Mouse (Mus musculus): ENCODE measurements around the gene Bmpr1a. TPM values are rescaled to one million over a fixed set of nuclear protein-coding genes. Genes with fewer than 3 reads are reported as not detected.

The Bmpr1a gene
- polyA plus RNA-seq, 1 experiment from 2014 or later: 36.2 TPM

DNA sequence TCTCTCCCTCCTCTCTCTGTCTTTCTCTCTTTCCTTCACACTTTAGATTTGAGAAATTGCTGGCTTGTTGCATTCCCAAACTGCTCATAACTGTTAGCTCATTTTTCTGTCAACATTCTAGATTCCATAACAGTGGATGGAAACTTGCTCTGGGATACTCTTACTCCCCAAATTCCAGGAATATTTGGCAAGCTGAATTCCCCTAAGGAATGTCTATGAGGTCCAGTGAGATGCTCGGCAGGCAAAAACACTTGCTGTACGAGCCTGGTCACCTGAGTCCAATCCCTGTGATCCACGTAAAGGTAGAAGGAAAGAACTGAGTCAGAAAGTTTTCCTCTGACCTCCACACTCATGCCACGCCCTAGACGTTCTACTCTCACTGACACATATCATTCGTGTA lies 29.4 kb upstream of the Bmpr1a start:
- 59% methylated on average over 6 of the region's 6 CpGs for WGBS
- H3K9ac ChIP-seq: no peak overlapping the region
- no peaks in the 10 kb centered on the region for H3K9me3 ChIP-seq (replicated peaks)
- no peak overlapping the region for H3K4me3 ChIP-seq
- H3K36me3 ChIP-seq: peaks cover 48% of the 10 kb centered on the region
- H3K27me3 ChIP-seq: no peaks in the 10 kb centered on the region
- H3K4me1 ChIP-seq (replicated peaks): peaks cover 21% of the 10 kb centered on the region
- ATAC-seq (replicated peaks; ENCODE audit: insufficient number of reproducible peaks, insufficient read depth, low FRiP score, low read depth): no peak
- no peak overlapping the region for H3K4me2 ChIP-seq
- no peak overlapping the region for H3K27ac ChIP-seq

- Histone ChIP-seq H3K4me2 (no peak overlapping the region), H3K27ac (peak overlapping the region; percentile 81), H3K9me3 (replicated peaks) (no peaks in the 10 kb centered on the region), H3K27me3 (no peaks in the 10 kb centered on the region), H3K4me1 (replicated peaks) (peaks cover 23% of the 10 kb centered on the region), H3K4me3 (no peak overlapping the region), H3K36me3 (peaks cover 19% of the 10 kb centered on the region; the same call in 1 of the 2 replicates), H3K9ac (no peak overlapping the region)
- peak; percentile 82 for ATAC-seq (replicated peaks; ENCODE audit: insufficient number of reproducible peaks, insufficient read depth, low FRiP score, low read depth)
- 36% methylated on average over 8 of the region's 8 CpGs for WGBS
These were observed 25.7 kb upstream of the Bmpr1a start for GRCm38 (mm10) chr14:34528804-34529203.

DNA sequence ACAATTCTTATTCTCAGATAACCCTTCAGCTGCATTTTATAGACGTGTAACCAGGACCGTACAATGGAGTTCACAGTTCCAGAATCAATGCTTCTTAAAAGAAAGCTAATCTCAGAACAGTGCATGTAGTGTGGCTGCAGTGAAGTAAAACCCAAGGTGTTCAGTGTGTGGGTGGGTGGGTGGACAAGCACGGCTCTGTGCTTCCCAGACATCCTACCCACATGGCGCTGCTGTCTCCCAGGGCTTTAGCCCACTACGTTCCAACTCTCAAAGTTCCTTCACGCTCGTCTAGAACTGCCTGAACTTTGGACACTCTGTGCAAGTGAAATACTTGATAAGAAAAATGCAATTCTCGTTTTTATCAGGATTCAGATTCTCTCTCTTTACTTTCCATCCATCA lies 19.6 kb upstream of the Bmpr1a start, which contains the start of gene 9230112D13Rik:
9230112D13Rik (minus strand) TSS at position 101 of the 400 bp plus-strand sequence.
- Histone ChIP-seq H3K27me3 (peaks cover 11% of the 10 kb centered on the region), H3K9me3 (replicated peaks) (no peaks in the 10 kb centered on the region), H3K27ac (no peak within 1 kb of the TSS), H3K4me2 (no peak within 1 kb of the TSS), H3K4me3 (no peak within 1 kb of the TSS), H3K36me3 (no peaks in the 10 kb centered on the region), H3K9ac (no peak within 1 kb of the TSS), H3K4me1 (replicated peaks) (peaks cover 9% of the 10 kb centered on the region; the same call in 1 of the 2 replicates)
- ATAC-seq (replicated peaks; ENCODE audit: insufficient number of reproducible peaks, insufficient read depth, low FRiP score, low read depth): no peak
- 72% methylated on average over 8 of the region's 8 CpGs for WGBS

DNA sequence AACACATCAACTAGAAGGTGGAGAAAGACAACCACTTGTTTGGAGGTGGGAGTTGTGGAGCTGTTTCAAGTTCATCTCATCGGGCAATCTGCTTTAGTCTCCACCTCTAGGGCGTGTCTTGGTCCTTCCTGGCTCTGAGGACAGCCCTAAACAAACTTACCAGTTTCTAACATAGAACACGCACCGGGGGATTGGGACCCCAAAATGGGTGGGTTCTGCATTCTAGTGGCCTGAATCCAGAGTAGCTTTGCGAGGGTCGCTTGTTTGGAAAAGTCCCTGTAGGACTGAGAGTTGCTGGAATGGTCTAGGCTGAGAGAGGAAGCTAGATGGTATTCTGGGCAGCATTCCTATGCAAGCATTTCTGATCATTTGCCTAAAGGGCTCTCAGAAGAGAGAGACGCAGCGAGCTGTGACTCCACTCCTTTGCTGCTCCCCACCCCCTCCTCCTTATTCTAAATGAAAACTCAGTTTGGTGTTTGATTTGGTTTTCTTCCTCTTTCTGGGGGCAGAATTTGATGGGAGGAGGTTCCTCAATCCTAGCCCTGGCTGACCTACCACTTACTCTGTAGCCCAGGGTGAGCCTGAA lies 14.9 kb upstream of the Bmpr1a start:
- Histone ChIP-seq H3K27ac (no peak overlapping the region), H3K4me2 (no peak overlapping the region)
- 70% methylated on average over 8 of the region's 8 CpGs for WGBS

GRCm38 (mm10) chr14:34516960-34517577 lies 13.9 kb upstream of the Bmpr1a start:
- Histone ChIP-seq H3K9ac (no peak overlapping the region), H3K36me3 (no peaks in the 10 kb centered on the region), H3K4me3 (no peak overlapping the region), H3K9me3 (replicated peaks) (no peaks in the 10 kb centered on the region), H3K27ac (no peak overlapping the region), H3K27me3 (peaks cover 23% of the 10 kb centered on the region), H3K4me2 (no peak overlapping the region), H3K4me1 (replicated peaks) (peaks cover 15% of the 10 kb centered on the region)
- no peak for ATAC-seq (replicated peaks; ENCODE audit: insufficient number of reproducible peaks, insufficient read depth, low FRiP score, low read depth)
- WGBS: 87% methylated on average over 10 of the region's 10 CpGs

More for the DNA sequence above, 14.9 kb upstream of the Bmpr1a start:
- Histone ChIP-seq H3K27me3 (peaks cover 27% of the 10 kb centered on the region), H3K4me3 (no peak overlapping the region), H3K4me1 (replicated peaks) (peaks cover 15% of the 10 kb centered on the region), H3K9me3 (replicated peaks) (no peaks in the 10 kb centered on the region), H3K9ac (no peak overlapping the region), H3K36me3 (no peaks in the 10 kb centered on the region)
- ATAC-seq (replicated peaks; ENCODE audit: insufficient number of reproducible peaks, insufficient read depth, low FRiP score, low read depth): no peak

- ATAC-seq (replicated peaks; ENCODE audit: insufficient number of reproducible peaks, insufficient read depth, low FRiP score, low read depth): no peak
- H3K9ac ChIP-seq: no peak overlapping the region
- H3K27ac ChIP-seq: no peak overlapping the region
These were observed 12.7 kb upstream of the Bmpr1a start for GRCm38 (mm10) chr14:34515860-34516259.

DNA sequence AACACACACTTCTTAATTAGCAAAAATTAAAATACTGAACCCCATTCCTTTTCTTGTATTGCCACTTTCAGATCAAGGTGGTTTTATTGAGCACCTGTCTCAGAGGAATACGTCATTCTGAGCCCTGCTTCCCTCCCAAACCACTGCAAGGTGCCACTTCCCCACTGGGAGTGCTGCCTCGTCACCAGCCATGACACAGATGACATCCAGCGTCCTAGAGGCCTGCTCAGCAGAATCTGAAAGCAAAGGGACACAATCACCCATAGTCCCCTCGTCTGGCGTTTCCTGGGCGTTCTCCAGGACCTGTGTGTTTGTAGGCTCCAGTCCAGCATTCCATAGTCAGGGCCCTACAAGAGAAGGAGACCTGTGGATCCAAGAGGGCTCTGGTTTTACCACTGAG lies 11.0 kb upstream of the Bmpr1a start:
- Histone ChIP-seq H3K4me1 (replicated peaks) (peaks cover 16% of the 10 kb centered on the region), H3K27me3 (peaks cover 19% of the 10 kb centered on the region), H3K36me3 (no peaks in the 10 kb centered on the region), H3K27ac (peak overlapping the region; percentile 60), H3K4me2 (no peak overlapping the region), H3K9me3 (replicated peaks) (no peaks in the 10 kb centered on the region), H3K9ac (no peak overlapping the region), H3K4me3 (no peak overlapping the region)
- WGBS: 21% methylated on average over 6 of the region's 6 CpGs
- ATAC-seq (replicated peaks; ENCODE audit: insufficient number of reproducible peaks, insufficient read depth, low FRiP score, low read depth): peak; percentile 66; the same call in 1 of the 2 replicates

More at GRCm38 (mm10) chr14:34515860-34516259, 12.7 kb upstream of the Bmpr1a start:
- Histone ChIP-seq H3K9me3 (replicated peaks) (no peaks in the 10 kb centered on the region), H3K4me3 (no peak overlapping the region), H3K36me3 (no peaks in the 10 kb centered on the region), H3K4me1 (replicated peaks) (peaks cover 15% of the 10 kb centered on the region), H3K27me3 (peaks cover 19% of the 10 kb centered on the region), H3K4me2 (no peak overlapping the region)
- 86% methylated on average over 5 of the region's 5 CpGs for WGBS

- Histone ChIP-seq H3K27me3 (peaks cover 16% of the 10 kb centered on the region; the same call in 1 of the 2 replicates), H3K27ac (no peak overlapping the region), H3K9ac (no peak overlapping the region), H3K4me2 (no peak overlapping the region), H3K4me1 (replicated peaks) (peaks cover 19% of the 10 kb centered on the region), H3K4me3 (no peak overlapping the region), H3K36me3 (no peaks in the 10 kb centered on the region), H3K9me3 (replicated peaks) (no peaks in the 10 kb centered on the region)
- ATAC-seq (replicated peaks; ENCODE audit: insufficient number of reproducible peaks, insufficient read depth, low FRiP score, low read depth): no peak
- WGBS: 81% methylated on average over 4 of the region's 4 CpGs
These were observed 9.5 kb upstream of the Bmpr1a start for GRCm38 (mm10) chr14:34512602-34513001.

- no peaks in the 10 kb centered on the region for H3K9me3 ChIP-seq (replicated peaks)
- H3K9ac ChIP-seq: no peak overlapping the region
- WGBS: 57% methylated on average over 11 of the region's 11 CpGs
- no peak for ATAC-seq (replicated peaks; ENCODE audit: insufficient number of reproducible peaks, insufficient read depth, low FRiP score, low read depth)
- H3K4me2 ChIP-seq: no peak overlapping the region
- H3K27ac ChIP-seq: no peak overlapping the region
- peaks cover 16% of the 10 kb centered on the region; the same call in 1 of the 2 replicates for H3K27me3 ChIP-seq
- no peaks in the 10 kb centered on the region for H3K36me3 ChIP-seq
- H3K4me1 ChIP-seq (replicated peaks): peaks cover 19% of the 10 kb centered on the region
- H3K4me3 ChIP-seq: no peak overlapping the region
These were observed 8.8 kb upstream of the Bmpr1a start for GRCm38 (mm10) chr14:34511901-34512300.

DNA sequence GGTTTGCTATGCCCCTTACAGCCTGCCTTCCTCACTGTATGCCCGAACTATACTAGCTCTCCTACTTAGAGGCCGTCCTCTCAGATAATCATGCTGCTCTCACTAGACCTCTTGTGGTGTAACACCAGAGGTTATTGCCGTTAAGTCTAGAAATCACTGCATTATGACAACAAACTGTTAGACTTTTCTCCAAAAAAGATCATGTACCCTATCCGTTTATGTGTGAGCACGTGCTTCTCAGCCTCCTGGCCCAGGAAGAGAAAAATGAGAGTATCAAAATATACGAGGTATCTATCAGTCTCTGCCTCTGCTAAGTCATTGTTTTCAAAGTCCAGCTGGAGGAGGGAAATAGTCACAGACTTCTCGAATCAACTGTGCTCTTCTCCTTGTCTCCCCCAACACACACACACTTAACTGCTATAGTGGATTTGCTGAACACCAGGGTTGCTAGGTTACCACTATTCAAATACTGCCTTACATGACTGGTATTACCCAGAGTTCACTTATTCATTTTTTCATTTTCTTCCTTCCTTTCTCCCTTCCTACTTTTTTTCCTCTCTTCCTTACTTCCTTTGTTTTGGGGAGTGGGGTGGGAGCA lies 5.8 kb upstream of the Bmpr1a start:
- Histone ChIP-seq H3K9ac (no peak overlapping the region), H3K36me3 (no peaks in the 10 kb centered on the region), H3K4me2 (no peak overlapping the region), H3K27ac (no peak overlapping the region; the same call in 1 of the 2 replicates), H3K4me3 (no peak overlapping the region), H3K4me1 (replicated peaks) (peaks cover 36% of the 10 kb centered on the region), H3K9me3 (replicated peaks) (no peaks in the 10 kb centered on the region), H3K27me3 (peaks cover 6% of the 10 kb centered on the region; the same call in 1 of the 2 replicates)
- ATAC-seq (replicated peaks; ENCODE audit: insufficient number of reproducible peaks, insufficient read depth, low FRiP score, low read depth): no peak
- 29% methylated on average over 7 of the region's 7 CpGs for WGBS

GRCm38 (mm10) chr14:34508187-34508840 lies 5.2 kb upstream of the Bmpr1a start:
- no peak overlapping the region; the same call in 1 of the 2 replicates for H3K27ac ChIP-seq

More at GRCm38 (mm10) chr14:34508187-34508840, 5.2 kb upstream of the Bmpr1a start:
- no peak overlapping the region for H3K4me2 ChIP-seq
- no peak for ATAC-seq (replicated peaks; ENCODE audit: insufficient number of reproducible peaks, insufficient read depth, low FRiP score, low read depth)
- no peak overlapping the region for H3K4me3 ChIP-seq
- no peak overlapping the region for H3K9ac ChIP-seq
- peaks cover 6% of the 10 kb centered on the region; the same call in 1 of the 2 replicates for H3K27me3 ChIP-seq
- H3K9me3 ChIP-seq (replicated peaks): no peaks in the 10 kb centered on the region
- WGBS: 41% methylated on average over 4 of the region's 4 CpGs
- H3K36me3 ChIP-seq: no peaks in the 10 kb centered on the region
- peaks cover 41% of the 10 kb centered on the region for H3K4me1 ChIP-seq (replicated peaks)
